Mouse (Mus musculus): ENCODE measurements at regions not wholly inside any gene's neighbourhood (a gene's known extent, or its start where the extent isn't known, plus 50 kb on each side); places are given as distances from the start of the nearest gene placed in this dataset.

GRCm38 (mm10) chr14:31891500-31892185, 61.2 kb upstream of the Ankrd28 start:
- Histone ChIP-seq H3K4me2 (replicated peaks; ENCODE audit: low read depth, low read length, severe bottlenecking) (peak overlapping the region; percentile 35), H3K36me3 (ENCODE audit: control insufficient read depth, insufficient read depth, low read length) (no peaks in the 10 kb centered on the region), H3K4me3 (replicated peaks; ENCODE audit: low read length) (peak overlapping the region; percentile 6; the same call in 1 of the 2 replicates), H3K4me1 (ENCODE audit: control insufficient read depth, insufficient read depth, low read length) (peaks cover 8% of the 10 kb centered on the region; the same call in 1 of the 2 replicates), H3K27ac (replicated peaks; ENCODE audit: low read depth, low read length) (no peak overlapping the region), H3K27me3 (ENCODE audit: control insufficient read depth, insufficient read depth, low read length) (no peaks in the 10 kb centered on the region), H3K9ac (ENCODE audit: low read depth, low read length, severe bottlenecking) (peak overlapping the region; percentile 18), H3K9me3 (ENCODE audit: control insufficient read depth, low read length) (no peaks in the 10 kb centered on the region)
- peak; percentile 13 for DNase-seq (ENCODE audit: low spot score)
- no peak for TF ChIP-seq POLR2A (IDR thresholded peaks at IDR 0.05; ENCODE audit: borderline replicate concordance, extremely low read depth, insufficient read depth, insufficient read length)
- 8% methylated on average over 16 of the region's 16 CpGs for WGBS
- ATAC-seq (ENCODE audit: low FRiP score, low read depth) = peak; percentile 53

- no peak for ATAC-seq (ENCODE audit: low FRiP score, low read depth)
Observed at GRCm38 (mm10) chr14:31892186-31892510, 61.7 kb upstream of the Ankrd28 start.

GRCm38 (mm10) chr14:31896500-31896899, 66.0 kb upstream of the Ankrd28 start:
- 0 out of 2 replicates have a peak, but pooled peaks cover 2% of the 10 kb centered on the region for H3K4me1 ChIP-seq (ENCODE audit: control insufficient read depth, insufficient read depth, low read length)
- H3K27ac ChIP-seq (replicated peaks; ENCODE audit: low read depth, low read length) = no peak overlapping the region
- no peaks in the 10 kb centered on the region for H3K27me3 ChIP-seq (ENCODE audit: control insufficient read depth, insufficient read depth, low read length)
- ATAC-seq (ENCODE audit: low FRiP score, low read depth) (no peak), DNase-seq (ENCODE audit: low spot score) (no peak)
- WGBS = 51% methylated on average over 1 of the region's 1 CpGs
- no peak overlapping the region for H3K4me3 ChIP-seq (replicated peaks; ENCODE audit: low read length)
- no peak overlapping the region for H3K4me2 ChIP-seq (replicated peaks; ENCODE audit: low read depth, low read length, severe bottlenecking)
- no peaks in the 10 kb centered on the region for H3K9me3 ChIP-seq (ENCODE audit: control insufficient read depth, low read length)
- H3K36me3 ChIP-seq (ENCODE audit: control insufficient read depth, insufficient read depth, low read length) = no peaks in the 10 kb centered on the region
- H3K9ac ChIP-seq (ENCODE audit: low read depth, low read length, severe bottlenecking) = no peak overlapping the region
- no peak for TF ChIP-seq POLR2A (IDR thresholded peaks at IDR 0.05; ENCODE audit: borderline replicate concordance, extremely low read depth, insufficient read depth, insufficient read length)

More at GRCm38 (mm10) chr14:31892186-31892510, 61.7 kb upstream of the Ankrd28 start:
- Histone ChIP-seq H3K27me3 (ENCODE audit: control insufficient read depth, insufficient read depth, low read length) (no peaks in the 10 kb centered on the region), H3K36me3 (ENCODE audit: control insufficient read depth, insufficient read depth, low read length) (no peaks in the 10 kb centered on the region), H3K27ac (replicated peaks; ENCODE audit: low read depth, low read length) (no peak overlapping the region), H3K4me2 (replicated peaks; ENCODE audit: low read depth, low read length, severe bottlenecking) (no peak overlapping the region), H3K4me1 (ENCODE audit: control insufficient read depth, insufficient read depth, low read length) (peaks cover 8% of the 10 kb centered on the region; the same call in 1 of the 2 replicates), H3K9ac (ENCODE audit: low read depth, low read length, severe bottlenecking) (no peak overlapping the region), H3K4me3 (replicated peaks; ENCODE audit: low read length) (no peak overlapping the region), H3K9me3 (ENCODE audit: control insufficient read depth, low read length) (no peaks in the 10 kb centered on the region)
- DNase-seq (ENCODE audit: low spot score) = no peak
- WGBS = 24% methylated on average over 6 of the region's 6 CpGs
- TF ChIP-seq POLR2A (IDR thresholded peaks at IDR 0.05; ENCODE audit: borderline replicate concordance, extremely low read depth, insufficient read depth, insufficient read length) = no peak

- Histone ChIP-seq H3K9me3 (ENCODE audit: control insufficient read depth, low read length) (no peaks in the 10 kb centered on the region), H3K9ac (ENCODE audit: low read depth, low read length, severe bottlenecking) (no peak overlapping the region), H3K36me3 (ENCODE audit: control insufficient read depth, insufficient read depth, low read length) (no peaks in the 10 kb centered on the region), H3K4me2 (replicated peaks; ENCODE audit: low read depth, low read length, severe bottlenecking) (no peak overlapping the region), H3K4me1 (ENCODE audit: control insufficient read depth, insufficient read depth, low read length) (no peaks in the 10 kb centered on the region), H3K4me3 (replicated peaks; ENCODE audit: low read length) (no peak overlapping the region), H3K27ac (replicated peaks; ENCODE audit: low read depth, low read length) (no peak overlapping the region), H3K27me3 (ENCODE audit: control insufficient read depth, insufficient read depth, low read length) (no peaks in the 10 kb centered on the region)
- WGBS = 74% methylated on average over 8 of the region's 8 CpGs
- ATAC-seq (ENCODE audit: low FRiP score, low read depth) (no peak), DNase-seq (ENCODE audit: low spot score) (no peak)
- TF ChIP-seq POLR2A (IDR thresholded peaks at IDR 0.05; ENCODE audit: borderline replicate concordance, extremely low read depth, insufficient read depth, insufficient read length) = no peak
Observed at GRCm38 (mm10) chr14:31899504-31899903, 69.1 kb upstream of the Ankrd28 start.

- Histone ChIP-seq H3K4me3 (replicated peaks; ENCODE audit: low read length) (no peak overlapping the region), H3K4me2 (replicated peaks; ENCODE audit: low read depth, low read length, severe bottlenecking) (no peak overlapping the region), H3K9me3 (ENCODE audit: control insufficient read depth, low read length) (no peaks in the 10 kb centered on the region), H3K27ac (replicated peaks; ENCODE audit: low read depth, low read length) (no peak overlapping the region), H3K36me3 (ENCODE audit: control insufficient read depth, insufficient read depth, low read length) (no peaks in the 10 kb centered on the region), H3K27me3 (ENCODE audit: control insufficient read depth, insufficient read depth, low read length) (no peaks in the 10 kb centered on the region), H3K9ac (ENCODE audit: low read depth, low read length, severe bottlenecking) (no peak overlapping the region), H3K4me1 (ENCODE audit: control insufficient read depth, insufficient read depth, low read length) (no peaks in the 10 kb centered on the region)
- no peak for ATAC-seq (ENCODE audit: low FRiP score, low read depth)
- TF ChIP-seq POLR2A (IDR thresholded peaks at IDR 0.05; ENCODE audit: borderline replicate concordance, extremely low read depth, insufficient read depth, insufficient read length) = no peak
- no peak for DNase-seq (ENCODE audit: low spot score)
- 69% methylated on average over 4 of the region's 4 CpGs for WGBS
Observed at GRCm38 (mm10) chr14:31899906-31900305, 69.5 kb upstream of the Ankrd28 start.
